Mouse (Mus musculus) stomach, embryonic 16.5 days (tissue): ENCODE measurements around the gene Zfp354a. TPM values are rescaled to one million over a fixed set of nuclear protein-coding genes. Genes with fewer than 3 reads are reported as not detected.
A peak's percentile ranks its signal among the peaks of the same experiment; 100 is the strongest.
"Not testable (repeated sequence)": the region's sequence is repeated elsewhere in the genome, so short reads cannot be mapped to it uniquely, and the experiment has no call there.

ENCODE experiments used
- ATAC-seq: fragments of 200-750 bp; cut with Nextera tagmentation; 2 replicates; pipeline ENCODE4 v1.8.0; 2017; ENCODE audit warnings: moderate number of reproducible peaks, moderate TSS enrichment; ENCODE audit not compliant: insufficient read depth, low FRiP score
- H3K27ac ChIP-seq: fragments of 300-500 bp; sonication (generic); 2 replicates; pipeline ENCODE4 v1.5.1; 2014; ENCODE audit warnings: low read length
- H3K27me3 ChIP-seq: fragments of 300-500 bp; sonication (generic); 2 replicates; pipeline ENCODE4 v1.6.1; 2014; ENCODE audit warnings: low read length, control low read depth, mixed read lengths; ENCODE audit not compliant: control insufficient read depth, insufficient read depth
- H3K36me3 ChIP-seq: fragments of 300-500 bp; sonication (generic); 2 replicates; pipeline ENCODE4 v1.6.1; 2014; ENCODE audit warnings: low read length; ENCODE audit not compliant: control insufficient read depth, insufficient read depth
- H3K4me1 ChIP-seq: fragments of 300-500 bp; sonication (generic); 2 replicates; pipeline ENCODE4 v1.6.1; 2014; ENCODE audit warnings: low read length, control low read depth, mixed read lengths; ENCODE audit not compliant: control insufficient read depth, insufficient read depth
- H3K4me2 ChIP-seq: fragments of 300-500 bp; sonication (generic); 2 replicates; pipeline ENCODE4 v1.6.1; 2014; ENCODE audit warnings: low read depth, low read length, mixed read lengths
- H3K4me3 ChIP-seq: fragments of 300-500 bp; sonication (generic); replicated peaks from 2 replicates; pipeline ENCODE4 v1.5.1; 2014; ENCODE audit warnings: mild to moderate bottlenecking, low read length
- H3K9ac ChIP-seq: fragments of 300-500 bp; sonication (generic); 2 replicates; pipeline ENCODE4 v1.6.1; 2014; ENCODE audit warnings: low read length
- H3K9me3 ChIP-seq: fragments of 300-500 bp; sonication (generic); replicated peaks from 2 replicates; pipeline ENCODE4 v1.6.1; 2016; ENCODE audit warnings: low read length, control low read depth; ENCODE audit not compliant: control insufficient read depth
- WGBS: fragments of 180-500 bp; shearing (Covaris S2); extraction: QIAGEN DNeasy Blood & Tissue Kit; methylation state at CpG from one replicate; pipeline ENCODE4 v1.1.7; 2014; 5-methylcytosine and 5-hydroxymethylcytosine counted together
- polyA plus RNA-seq: library from polyadenylated mRNA; unstranded; fragments of >200 nt; fragmentation: Nextera tagmentation; extraction: Ambion mirVana; gene quantifications from 2 replicates; pipeline ENCODE4 v1.2.1, GENCODE M21; 2015

Gene Zfp354a
- polyA plus RNA-seq, 1 experiment from 2014 or later: 7.4 TPM

GRCm38 (mm10) chr11:51044776-51045175 is 14.3 kb upstream of the Zfp354a start:
- not testable (repeated sequence) for H3K27me3 ChIP-seq, H3K36me3 ChIP-seq, H3K9ac ChIP-seq, H3K27ac ChIP-seq, ATAC-seq, H3K9me3 ChIP-seq, H3K4me1 ChIP-seq, H3K4me2 ChIP-seq, H3K4me3 ChIP-seq
- WGBS: 50% methylated on average over 3 of the region's 3 CpGs

GRCm38 (mm10) chr11:51047809-51048208 is 11.2 kb upstream of the Zfp354a start, which contains the start of gene Olfr1375:
TSS of gene Olfr1375 (plus strand) at chr11:51048109.
- not testable (repeated sequence) for H3K9ac ChIP-seq, H3K4me3 ChIP-seq, ATAC-seq, H3K4me2 ChIP-seq, H3K9me3 ChIP-seq, H3K27me3 ChIP-seq, H3K27ac ChIP-seq, H3K4me1 ChIP-seq, H3K36me3 ChIP-seq
- 75% methylated on average over 3 of the region's 3 CpGs for WGBS

- H3K9me3 ChIP-seq: no peaks in the 10 kb centered on the region
- no peak overlapping the region for H3K9ac ChIP-seq
- H3K4me2 ChIP-seq: no peak overlapping the region
- WGBS: 60% methylated on average over 2 of the region's 2 CpGs
- H3K4me3 ChIP-seq: no peak overlapping the region
- no peaks in the 10 kb centered on the region for H3K27me3 ChIP-seq
- H3K36me3 ChIP-seq: no peaks in the 10 kb centered on the region
- H3K27ac ChIP-seq: no peak overlapping the region
- no peak for ATAC-seq
- no peaks in the 10 kb centered on the region for H3K4me1 ChIP-seq
Measured at GRCm38 (mm10) chr11:51051678-51052077, 7.4 kb upstream of the Zfp354a start.

- ATAC-seq: no peak
- H3K27ac ChIP-seq: no peak overlapping the region
Measured at GRCm38 (mm10) chr11:51053230-51053629, 5.8 kb upstream of the Zfp354a start.

GRCm38 (mm10) chr11:51059640-51060039 is 583 bp downstream of the Zfp354a start:
- peak overlapping the region; percentile 94 for H3K9ac ChIP-seq
- peaks cover 7% of the 10 kb centered on the region for H3K4me1 ChIP-seq
- ATAC-seq: 0 out of 2 replicates have a peak, but pooled peaks have one; percentile 23
- H3K4me2 ChIP-seq: peak overlapping the region; percentile 90
- H3K36me3 ChIP-seq: no peaks in the 10 kb centered on the region; the same call in 1 of the 2 replicates
- H3K4me3 ChIP-seq: peak overlapping the region; percentile 89
- WGBS: 14% methylated on average over 14 of the region's 14 CpGs
- no peaks in the 10 kb centered on the region for H3K27me3 ChIP-seq
- no peaks in the 10 kb centered on the region for H3K9me3 ChIP-seq
- no peak overlapping the region for H3K27ac ChIP-seq

More at GRCm38 (mm10) chr11:51053230-51053629, 5.8 kb upstream of the Zfp354a start:
- 31% methylated on average over 3 of the region's 3 CpGs for WGBS
- H3K36me3 ChIP-seq: no peaks in the 10 kb centered on the region
- no peaks in the 10 kb centered on the region for H3K4me1 ChIP-seq
- H3K9ac ChIP-seq: no peak overlapping the region
- H3K27me3 ChIP-seq: no peaks in the 10 kb centered on the region
- no peak overlapping the region for H3K4me3 ChIP-seq
- no peaks in the 10 kb centered on the region for H3K9me3 ChIP-seq
- H3K4me2 ChIP-seq: no peak overlapping the region

GRCm38 (mm10) chr11:51060981-51061380 is 1.9 kb downstream of the Zfp354a start:
- WGBS: 89% methylated on average over 6 of the region's 6 CpGs
- ATAC-seq: no peak
- no peak overlapping the region for H3K4me3 ChIP-seq

GRCm38 (mm10) chr11:51063276-51063675 is 4.2 kb downstream of the Zfp354a start:
- no peak for ATAC-seq
- no peak overlapping the region for H3K4me2 ChIP-seq
- no peaks in the 10 kb centered on the region; the same call in 1 of the 2 replicates for H3K36me3 ChIP-seq
- no peaks in the 10 kb centered on the region for H3K27me3 ChIP-seq
- no peak overlapping the region for H3K27ac ChIP-seq
- no peaks in the 10 kb centered on the region for H3K9me3 ChIP-seq
- 58% methylated on average over 7 of the region's 7 CpGs for WGBS
- peaks cover 7% of the 10 kb centered on the region for H3K4me1 ChIP-seq
- H3K9ac ChIP-seq: no peak overlapping the region
- H3K4me3 ChIP-seq: no peak overlapping the region

More at GRCm38 (mm10) chr11:51060981-51061380, 1.9 kb downstream of the Zfp354a start:
- Histone ChIP-seq H3K9me3 (no peaks in the 10 kb centered on the region), H3K36me3 (no peaks in the 10 kb centered on the region; the same call in 1 of the 2 replicates), H3K27ac (no peak overlapping the region), H3K4me2 (no peak overlapping the region), H3K27me3 (no peaks in the 10 kb centered on the region), H3K4me1 (peaks cover 7% of the 10 kb centered on the region), H3K9ac (no peak overlapping the region)

- H3K4me2 ChIP-seq: no peak overlapping the region
- H3K27ac ChIP-seq: no peak overlapping the region
- H3K9ac ChIP-seq: no peak overlapping the region
- no peak for ATAC-seq
- 93% methylated on average over 8 of the region's 8 CpGs for WGBS
- no peaks in the 10 kb centered on the region for H3K9me3 ChIP-seq
- H3K4me3 ChIP-seq: no peak overlapping the region
- H3K36me3 ChIP-seq: peaks cover 3% of the 10 kb centered on the region
- peaks cover 7% of the 10 kb centered on the region for H3K4me1 ChIP-seq
- no peaks in the 10 kb centered on the region for H3K27me3 ChIP-seq
Measured at GRCm38 (mm10) chr11:51063841-51064240, 4.8 kb downstream of the Zfp354a start.

GRCm38 (mm10) chr11:51084527-51084926 is 25.5 kb downstream of the Zfp354a start:
- H3K27me3 ChIP-seq: no peaks in the 10 kb centered on the region
- no peaks in the 10 kb centered on the region for H3K4me1 ChIP-seq
- whole genome bisulfite sequencing: 38% methylated on average over 7 of the region's 7 CpGs
- H3K4me2 ChIP-seq: no peak overlapping the region
- no peaks in the 10 kb centered on the region for H3K9me3 ChIP-seq
- H3K36me3 ChIP-seq: no peaks in the 10 kb centered on the region
- ATAC-seq: no peak
- no peak overlapping the region for H3K27ac ChIP-seq
- H3K9ac ChIP-seq: no peak overlapping the region
- H3K4me3 ChIP-seq: no peak overlapping the region
